Mouse (Mus musculus) bone marrow, adult 2 months (tissue): ENCODE results near the gene Igf2. TPM values are rescaled to one million over a fixed set of nuclear protein-coding genes. Genes with fewer than 3 reads are reported as not detected.
A peak's percentile ranks its signal among the peaks of the same experiment; 100 is the strongest.

Experiments
- H3K27ac ChIP-seq: fragments of 200-500 bp; 2 replicates; pipeline ENCODE4 v1.5.1; 2012; ENCODE audit warnings: low read depth, mild to moderate bottlenecking, control low read depth, inconsistent platforms, low read length; ENCODE audit not compliant: control insufficient read depth, poor library complexity, insufficient read depth
- H3K4me1 ChIP-seq: fragments of 200-500 bp; 2 replicates; pipeline ENCODE4 v1.6.1; 2011; ENCODE audit warnings: low read length; ENCODE audit not compliant: control insufficient read depth, insufficient read depth
- H3K4me3 ChIP-seq: fragments of 200-500 bp; replicated peaks from 2 replicates; pipeline ENCODE3; 2011; ENCODE audit warnings: mild to moderate bottlenecking, low read depth, low read length, control low read depth; ENCODE audit not compliant: control insufficient read depth
- CTCF ChIP-seq: fragments of 200-500 bp; IDR thresholded peaks from 2 replicates; pipeline ENCODE4 v1.5.1; 2011; ENCODE audit warnings: low read length, control low read depth; ENCODE audit not compliant: control insufficient read depth, insufficient read depth
- POLR2A ChIP-seq: fragments of 200-500 bp; IDR thresholded peaks from 2 replicates; pipeline ENCODE4 v1.6.1; 2011; ENCODE audit warnings: low read depth, mild to moderate bottlenecking, control low read depth, low read length, borderline replicate concordance; ENCODE audit not compliant: control insufficient read depth
- WGBS: fragments of 180-500 bp; shearing (Covaris S2); methylation state at CpG from one replicate; pipeline ENCODE4 v1.1.7; 2018; 5-methylcytosine and 5-hydroxymethylcytosine counted together
- polyA plus RNA-seq: library from polyadenylated mRNA; stranded (reverse); fragments of >200 nt; gene quantifications from 2 replicates; pipeline ENCODE4 v1.2.4, GENCODE M21; 2011; ENCODE audit warnings: low replicate concordance; ENCODE audit not compliant: missing spikeins, insufficient read depth, insufficient read length

Igf2 gene
- polyA plus RNA-seq, result 1.8 and 43.1 TPM in 2 replicates

DNA sequence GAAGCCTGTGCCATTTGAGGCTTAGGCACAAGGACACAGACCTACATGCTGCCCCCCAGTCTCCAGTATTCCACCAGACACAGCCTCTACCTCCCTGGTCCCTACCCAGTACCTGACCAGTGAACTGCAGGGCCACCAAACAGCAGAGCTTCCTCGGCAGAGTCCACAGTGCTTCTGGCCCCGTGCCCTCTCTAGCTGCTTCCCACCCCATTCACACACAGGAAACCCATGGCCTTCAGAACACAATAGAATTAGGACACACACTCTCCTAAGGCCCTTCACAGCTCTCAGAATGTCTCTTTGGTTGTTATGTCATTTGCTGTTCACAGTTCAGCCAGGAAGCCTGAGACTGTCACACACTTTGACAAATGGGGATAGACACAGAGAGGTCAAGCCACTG is at the start of gene Igf2:
TSS of gene Igf2 (minus strand) at position 158 of the 400 bp plus-strand sequence.
- WGBS, result 36% methylated on average over 2 of the region's 2 CpGs
- TF ChIP-seq CTCF, result no peak
- no peak for TF ChIP-seq POLR2A
- Histone ChIP-seq H3K4me1 (no peaks in the 10 kb centered on the region), H3K27ac (no peak within 1 kb of the TSS), H3K4me3 (no peak within 1 kb of the TSS)

DNA sequence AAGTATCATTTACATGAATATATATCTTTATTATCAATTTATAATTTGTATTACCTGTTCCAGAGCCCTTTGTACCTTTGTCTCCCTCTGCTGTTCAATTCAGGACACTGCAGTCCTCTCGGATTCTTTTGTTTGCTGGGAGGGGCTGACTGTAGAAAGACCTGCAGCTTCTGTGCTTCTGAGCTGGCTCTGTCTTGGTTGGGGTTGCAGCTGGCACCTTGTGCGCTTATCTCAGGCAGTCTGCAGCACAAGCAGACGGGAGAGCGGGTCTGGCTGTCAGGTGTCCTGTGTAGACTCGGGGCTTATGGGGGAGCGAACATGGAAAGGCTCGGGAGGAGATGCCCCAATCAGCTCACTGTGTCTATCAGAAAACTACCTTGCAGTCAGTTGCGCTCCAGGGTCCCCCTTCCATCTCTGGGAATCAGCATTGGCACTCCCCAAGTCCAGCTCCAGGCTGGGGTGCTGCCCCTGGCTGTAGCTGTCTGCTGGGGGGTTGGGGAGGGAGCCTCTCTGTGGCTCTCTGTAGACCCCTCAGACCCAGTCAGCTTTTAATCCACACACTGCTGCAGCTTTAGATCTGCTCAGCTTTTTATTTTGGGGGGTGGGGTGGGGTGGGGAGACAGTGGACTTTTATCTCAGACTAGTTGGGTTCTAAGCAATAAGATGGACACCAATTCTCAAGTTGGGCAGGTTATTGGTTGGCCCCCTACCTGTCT is 48.3 kb upstream of the Igf2 start:
- Histone ChIP-seq H3K27ac (no peak overlapping the region), H3K4me1 (no peaks in the 10 kb centered on the region), H3K4me3 (no peak overlapping the region)
- TF ChIP-seq CTCF, result peak; percentile 10; the same call in 1 of the 2 replicates
- no peak for TF ChIP-seq POLR2A
- WGBS, result 25% methylated on average over 8 of the region's 8 CpGs

- Histone ChIP-seq H3K4me1 (no peaks in the 10 kb centered on the region), H3K27ac (no peak overlapping the region), H3K4me3 (no peak overlapping the region)
- 86% methylated on average over 2 of the region's 2 CpGs for WGBS
- TF ChIP-seq CTCF (no peak), POLR2A (no peak)
Observed at GRCm38 (mm10) chr7:142706873-142707272, 40.3 kb upstream of the Igf2 start.

GRCm38 (mm10) chr7:142699334-142699860 is 32.8 kb upstream of the Igf2 start:
- no peak for TF ChIP-seq POLR2A
- TF ChIP-seq CTCF, result no peak
- WGBS, result 73% methylated on average over 5 of the region's 5 CpGs

DNA sequence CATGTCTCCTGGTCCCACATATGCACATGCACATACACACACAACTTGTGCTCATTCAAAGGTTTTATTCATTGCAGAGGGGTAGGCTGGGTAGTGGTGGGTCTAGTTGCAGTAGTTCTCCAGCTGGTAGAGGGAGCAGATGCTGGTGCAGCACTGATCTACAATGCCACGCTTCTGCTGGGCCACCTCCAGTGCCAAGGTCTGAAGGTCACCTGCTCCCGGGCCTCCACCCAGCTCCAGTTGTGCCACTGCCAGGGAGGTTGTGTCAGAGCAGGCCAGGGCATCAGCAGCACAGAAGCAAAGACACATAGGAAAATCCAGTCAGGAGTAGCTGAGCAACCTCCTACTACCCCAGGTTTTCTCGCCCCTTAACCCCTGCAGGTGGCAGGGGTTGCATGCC is 12.0 kb upstream of the Igf2 start:
- WGBS, result 76% methylated on average over 3 of the region's 3 CpGs

More at GRCm38 (mm10) chr7:142699334-142699860, 32.8 kb upstream of the Igf2 start:
- Histone ChIP-seq H3K4me1 (no peaks in the 10 kb centered on the region), H3K4me3 (no peak overlapping the region), H3K27ac (no peak overlapping the region)

DNA sequence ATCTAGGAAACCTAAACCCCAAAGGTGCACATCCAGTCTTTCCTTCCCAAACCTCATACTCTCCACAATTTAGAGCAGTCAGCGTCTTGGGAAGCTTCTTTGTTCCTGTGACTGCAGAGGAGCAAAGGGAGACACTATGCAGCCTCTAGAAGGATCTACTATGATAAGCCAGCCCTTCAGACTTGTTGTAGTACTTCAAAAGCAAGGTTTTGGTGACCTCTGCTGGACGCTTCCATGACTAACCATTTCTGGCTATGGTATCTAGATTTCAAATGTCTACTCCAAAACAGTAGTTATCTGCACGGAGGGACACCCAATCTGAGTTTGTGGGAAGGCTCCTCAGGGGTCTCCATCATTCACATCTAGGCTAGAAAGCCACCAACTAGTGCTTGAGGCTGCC is 9.0 kb upstream of the Igf2 start:
- WGBS, result 4% methylated on average over 3 of the region's 3 CpGs
- Histone ChIP-seq H3K4me3 (no peak overlapping the region), H3K4me1 (no peaks in the 10 kb centered on the region), H3K27ac (no peak overlapping the region)
- no peak for TF ChIP-seq CTCF
- no peak for TF ChIP-seq POLR2A

More for the DNA sequence above, 12.0 kb upstream of the Igf2 start:
- TF ChIP-seq POLR2A (no peak), CTCF (no peak)
- H3K27ac ChIP-seq, result no peak overlapping the region
- H3K4me1 ChIP-seq, result no peaks in the 10 kb centered on the region
- no peak overlapping the region for H3K4me3 ChIP-seq

DNA sequence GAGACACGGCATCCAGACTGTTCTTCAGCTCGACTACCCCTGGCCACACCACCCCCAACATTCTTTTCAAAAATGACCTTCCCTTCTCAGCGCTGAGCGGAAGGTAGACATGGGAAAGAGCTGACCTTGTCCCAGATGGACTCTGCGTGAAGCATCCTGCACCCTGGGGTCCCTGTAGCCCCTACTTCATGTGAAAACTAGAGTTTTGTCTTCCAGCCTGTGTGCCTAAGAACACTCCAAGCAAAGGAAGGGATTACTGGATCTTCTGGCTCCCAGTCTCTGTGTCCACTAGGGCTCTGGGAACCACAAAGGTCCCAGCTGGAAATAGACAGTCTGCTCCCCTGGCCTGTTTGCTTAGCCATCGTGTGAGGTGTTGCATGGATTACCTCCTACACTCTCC is 8.5 kb upstream of the Igf2 start:
- no peaks in the 10 kb centered on the region for H3K4me1 ChIP-seq
- no peak overlapping the region for H3K4me3 ChIP-seq
- 70% methylated on average over 6 of the region's 6 CpGs for WGBS
- no peak overlapping the region for H3K27ac ChIP-seq
- TF ChIP-seq CTCF (no peak), POLR2A (no peak)

- Histone ChIP-seq H3K4me3 (no peak overlapping the region), H3K4me1 (no peaks in the 10 kb centered on the region), H3K27ac (no peak overlapping the region)
- 7% methylated on average over 4 of the region's 4 CpGs for WGBS
- TF ChIP-seq POLR2A (no peak), CTCF (no peak)
Observed at GRCm38 (mm10) chr7:142672120-142672519, 5.5 kb upstream of the Igf2 start.
